Mouse (Mus musculus) embryo, embryonic 10 days (tissue): ENCODE measurements around the gene Camta1.
A peak's percentile ranks its signal among the peaks of the same experiment; 100 is the strongest.

Experiments
- DNase-seq: peaks from one replicate; pipeline ENCODE4 v3.0.0-alpha.2; 2015; ENCODE audit warnings: low spot score

The Camta1 gene

GRCm38 (mm10) chr4:151150842-151151241 is 710.8 kb downstream of the Camta1 start:
- no peak for DNase-seq

DNA sequence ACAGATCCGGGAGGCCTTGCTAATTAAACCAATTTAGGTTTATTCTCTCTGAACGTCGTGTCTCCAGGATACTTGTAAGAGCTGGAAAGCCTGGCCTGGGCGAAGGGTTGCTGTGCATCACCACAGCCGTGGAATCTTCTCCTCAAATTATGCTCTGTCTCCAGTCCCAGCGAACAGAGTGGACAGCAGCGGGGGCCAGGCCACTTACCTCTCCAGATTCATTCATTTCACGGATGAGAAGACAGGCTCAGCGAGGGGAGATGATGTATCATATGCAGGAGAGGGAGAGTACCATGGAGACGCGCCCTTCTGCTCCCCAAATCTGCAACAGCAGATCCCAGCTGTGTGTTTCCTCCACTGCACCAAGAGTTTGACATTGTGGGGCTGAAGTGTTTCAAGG is 711.6 kb downstream of the Camta1 start:
- no peak for DNase-seq

DNA sequence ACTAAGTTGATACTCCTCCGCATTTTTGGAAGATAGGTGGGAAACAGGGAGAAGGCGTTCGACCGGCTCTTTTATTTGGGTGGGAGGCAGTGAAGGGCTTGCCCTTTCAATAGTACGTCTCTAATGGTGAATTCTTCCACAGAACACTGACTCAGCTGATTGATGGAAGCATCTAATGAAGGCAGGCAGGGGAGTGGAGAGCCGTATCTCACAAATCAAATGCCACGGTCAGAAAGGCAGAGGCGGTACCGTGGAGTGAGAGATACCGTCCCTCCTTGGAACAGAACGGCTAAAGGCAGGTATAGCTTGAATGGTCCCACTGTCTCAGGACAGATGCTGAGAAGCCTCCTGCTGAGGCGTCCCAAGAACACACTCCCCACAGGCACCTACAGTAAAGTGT is 714.1 kb downstream of the Camta1 start:
- DNase-seq = peak; percentile 22

- no peak for DNase-seq
Measured at GRCm38 (mm10) chr4:151144121-151144520, 717.6 kb downstream of the Camta1 start.

DNA sequence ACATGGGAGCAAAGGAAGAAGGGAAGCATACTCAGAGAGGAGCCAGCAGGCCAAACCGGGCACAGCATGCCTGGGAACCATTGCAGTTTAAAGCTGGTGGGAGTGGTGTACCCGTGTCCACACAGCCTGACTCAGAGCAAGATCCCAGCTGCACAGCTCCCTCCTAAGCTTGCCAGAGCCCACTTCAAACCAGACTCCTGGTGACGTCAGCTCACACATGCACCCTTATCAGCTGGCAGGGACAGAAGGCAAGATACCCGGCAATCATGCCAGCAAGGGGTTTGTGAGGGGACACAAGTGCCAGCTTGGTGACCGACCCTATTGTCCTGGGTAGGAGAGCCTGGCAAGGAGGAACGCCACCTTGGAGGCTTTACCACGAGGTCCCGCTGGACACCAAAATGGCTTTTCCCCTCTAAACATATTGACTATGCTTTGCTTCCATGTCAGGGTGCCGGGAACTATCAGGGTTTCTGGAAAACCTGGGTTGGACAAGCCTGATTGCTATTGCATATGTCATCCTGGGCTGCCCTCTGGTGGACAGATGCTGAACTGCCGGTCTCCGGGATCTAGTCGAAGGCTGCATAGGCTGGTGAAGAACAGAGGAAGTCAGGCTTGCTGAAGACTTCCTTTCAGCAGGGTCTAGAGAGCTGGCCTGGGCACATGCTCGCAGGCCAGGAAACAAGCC is 720.3 kb downstream of the Camta1 start:
- DNase-seq = peak; percentile 95

DNA sequence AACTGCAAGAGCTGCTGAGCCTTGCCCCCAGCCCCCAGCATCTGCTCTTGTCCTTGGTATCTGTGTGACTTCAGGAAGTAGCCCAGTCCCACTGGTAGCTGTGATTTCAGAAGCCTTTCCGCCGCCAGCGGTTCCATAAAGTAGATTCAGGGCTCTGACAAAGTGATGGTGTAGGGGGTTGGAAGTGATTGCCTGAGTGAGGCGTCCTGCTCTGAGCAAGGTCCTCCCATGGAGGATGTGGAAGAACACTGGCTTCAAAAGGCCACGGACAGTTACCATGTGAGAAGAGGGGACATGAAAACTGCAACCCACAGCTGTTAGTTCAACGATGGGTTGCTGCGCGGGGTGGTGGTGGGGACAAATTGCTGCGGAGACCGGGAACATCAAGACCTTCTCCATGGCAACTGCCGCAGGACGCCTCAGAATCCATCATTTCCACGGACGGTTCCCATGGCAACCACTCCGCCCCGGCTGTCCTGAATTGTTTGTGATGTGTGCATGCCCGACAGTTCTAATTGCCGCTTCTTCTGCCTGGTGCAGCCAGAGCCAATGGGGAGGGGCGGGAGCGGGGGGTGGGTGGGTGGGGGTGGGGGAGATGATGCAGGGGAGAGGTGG is 721.2 kb downstream of the Camta1 start:
- peak; percentile 94 for DNase-seq

DNA sequence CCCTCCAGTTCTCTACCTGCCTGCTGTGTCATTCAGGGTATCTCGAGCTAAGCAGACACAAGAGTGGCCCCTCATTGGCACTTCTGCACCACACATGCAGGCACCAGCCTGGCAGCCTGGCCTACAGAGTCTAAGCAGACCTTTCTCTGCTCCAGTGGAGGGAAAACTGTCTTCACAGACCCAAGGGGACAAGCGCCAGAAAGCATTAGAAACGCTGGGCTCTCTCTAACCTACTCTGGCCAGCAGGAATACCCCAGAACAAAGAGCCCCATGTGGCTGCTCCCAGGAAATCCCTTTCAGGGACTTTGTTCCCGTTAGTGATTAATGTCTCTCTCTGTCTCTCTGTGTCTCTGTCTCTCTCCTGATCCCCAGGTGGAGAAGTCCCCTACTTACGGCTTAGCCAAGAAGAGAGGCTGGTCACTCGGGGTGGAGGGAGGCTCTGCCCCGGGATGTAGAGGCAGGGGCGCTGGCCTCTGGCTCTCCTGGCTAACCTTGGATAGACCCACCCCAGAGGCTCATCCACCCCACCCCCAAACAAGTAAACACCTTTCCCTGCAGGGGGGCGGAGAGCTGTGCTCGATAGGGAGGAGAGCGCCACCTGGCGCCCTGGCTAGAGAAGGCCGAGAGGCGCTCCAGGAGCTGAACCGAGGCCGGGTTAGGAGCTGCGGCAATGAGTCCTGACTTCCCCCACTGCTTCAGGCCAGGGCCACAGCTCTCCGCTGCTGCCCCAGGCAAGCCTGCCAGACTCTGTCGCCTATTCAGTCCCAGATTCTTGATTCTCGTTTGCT is 722.4 kb downstream of the Camta1 start:
- peak; percentile 88 for DNase-seq

DNA sequence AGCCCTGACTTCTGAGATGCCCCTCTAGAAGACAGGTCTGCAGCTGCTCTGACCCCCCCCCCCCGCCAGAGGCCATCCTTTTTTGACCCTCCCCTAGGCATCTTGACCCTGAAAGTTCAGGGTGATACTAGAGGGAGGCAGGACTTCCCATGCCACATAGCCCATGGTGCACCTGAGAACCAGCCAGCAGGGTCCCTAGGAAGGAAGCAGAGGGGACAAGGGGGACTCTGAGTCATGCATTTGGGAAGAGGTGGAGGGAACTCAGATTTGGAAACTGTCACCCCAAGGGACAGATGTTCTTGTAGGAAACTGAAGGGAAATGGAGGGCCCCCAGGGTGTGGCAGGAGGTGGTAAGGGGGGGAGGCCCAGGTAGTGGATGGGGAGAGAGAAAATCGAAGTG is 723.1 kb downstream of the Camta1 start:
- DNase-seq = no peak

GRCm38 (mm10) chr4:151138135-151138534 is 723.5 kb downstream of the Camta1 start:
- DNase-seq = no peak

GRCm38 (mm10) chr4:151137701-151138100 is 724.0 kb downstream of the Camta1 start:
- DNase-seq = no peak

DNA sequence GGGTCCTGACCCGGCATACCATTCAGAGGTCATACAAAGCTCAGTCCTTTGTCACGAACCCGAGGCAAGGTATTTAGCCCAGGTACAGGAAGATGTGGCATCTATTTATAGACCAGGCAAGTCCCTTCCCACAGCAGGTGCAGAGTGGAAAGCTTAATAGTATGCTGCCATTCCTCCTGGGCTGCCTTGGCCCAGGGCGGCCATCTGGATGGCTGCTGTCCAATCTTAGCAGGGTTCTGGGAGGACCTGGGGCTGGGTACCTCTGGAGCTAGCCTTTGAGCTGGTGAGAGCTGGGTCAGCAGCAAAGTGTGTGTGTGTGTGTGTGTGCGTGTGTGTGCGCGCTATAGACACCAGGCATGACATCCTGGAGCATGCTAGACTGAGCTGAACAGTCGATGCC is 726.2 kb downstream of the Camta1 start:
- no peak for DNase-seq

GRCm38 (mm10) chr4:151133760-151134159 is 727.9 kb downstream of the Camta1 start:
- DNase-seq = no peak

GRCm38 (mm10) chr4:151132493-151132892 is 729.2 kb downstream of the Camta1 start:
- no peak for DNase-seq

DNA sequence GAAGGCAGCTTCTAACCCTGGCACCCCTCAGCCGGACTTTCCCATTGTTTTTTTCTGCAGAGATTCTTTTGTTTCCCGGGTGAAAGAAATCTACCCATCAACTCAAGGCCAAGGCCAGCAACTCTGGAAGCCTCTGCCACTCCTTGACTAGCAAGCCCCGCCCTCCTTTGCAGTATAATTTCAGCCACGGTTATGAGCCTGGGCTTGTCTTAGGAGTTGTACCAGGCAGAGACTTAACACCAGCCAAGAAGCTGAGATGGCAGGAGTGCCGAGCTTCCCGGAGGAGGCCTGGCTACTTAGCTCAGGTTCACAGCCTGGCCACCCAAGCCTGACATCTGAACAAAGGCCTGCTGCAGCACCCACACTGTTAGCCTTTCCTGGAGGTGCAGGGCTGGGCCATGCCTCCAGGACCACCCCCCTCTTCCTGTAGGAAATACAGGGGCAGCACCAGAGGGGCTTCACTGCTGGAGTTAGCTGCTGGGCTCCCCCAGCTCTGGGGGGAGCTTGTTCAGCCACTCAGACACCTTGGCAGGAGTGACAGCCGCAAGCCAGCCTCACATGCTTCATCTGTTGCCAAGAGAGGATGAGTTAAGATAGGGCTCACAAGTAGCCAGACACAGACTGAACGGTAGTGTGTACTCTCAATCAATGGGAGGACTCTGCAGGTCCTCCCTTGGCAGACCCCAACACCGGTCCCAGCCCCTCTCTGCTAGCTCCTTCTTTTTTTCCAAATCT is 730.8 kb downstream of the Camta1 start:
- DNase-seq = no peak

DNA sequence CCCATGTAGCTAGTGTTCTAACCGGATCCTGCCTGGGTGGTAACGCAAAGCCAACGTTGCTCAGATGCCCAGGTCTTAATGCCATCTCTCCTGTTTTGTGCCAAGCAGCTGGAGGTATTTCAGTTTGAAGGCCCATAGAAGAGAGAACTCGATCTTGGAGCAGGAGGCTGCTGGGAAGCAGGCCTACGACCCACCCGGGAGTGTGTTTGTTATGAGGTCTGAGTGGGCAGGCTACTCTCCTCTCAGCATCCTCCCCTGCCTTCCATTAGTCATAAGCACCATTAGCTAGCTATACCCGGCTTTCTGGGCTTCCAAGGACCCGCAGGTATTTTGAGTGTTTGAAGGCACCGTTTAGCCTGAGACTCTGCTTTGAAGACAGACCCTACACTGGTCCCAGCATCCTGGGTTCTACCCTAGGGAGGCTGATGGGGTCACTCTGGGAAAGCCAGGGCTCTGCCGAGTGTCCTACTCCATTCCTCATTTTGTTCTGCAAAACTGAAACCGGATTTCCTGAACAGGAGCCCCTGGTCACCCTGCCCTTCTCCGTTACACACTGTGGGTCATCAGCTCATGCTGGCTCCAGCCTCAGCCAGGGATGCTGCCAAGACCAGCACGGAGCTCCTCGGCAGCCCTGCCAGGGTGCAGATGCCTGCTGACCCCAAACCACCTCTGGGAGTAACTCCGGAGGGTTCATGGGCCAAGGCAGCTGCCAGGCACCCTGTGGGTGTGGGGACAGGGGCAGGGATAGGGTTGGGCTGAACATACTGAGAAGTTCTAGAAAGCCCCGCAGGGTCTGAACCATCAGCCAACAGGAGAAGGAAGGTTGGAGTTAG is 731.7 kb downstream of the Camta1 start:
- no peak for DNase-seq

- DNase-seq = peak; percentile 92
Measured at GRCm38 (mm10) chr4:151128641-151129541, 732.8 kb downstream of the Camta1 start.

GRCm38 (mm10) chr4:151127636-151128548 is 733.8 kb downstream of the Camta1 start:
- DNase-seq = peak; percentile 64

DNA sequence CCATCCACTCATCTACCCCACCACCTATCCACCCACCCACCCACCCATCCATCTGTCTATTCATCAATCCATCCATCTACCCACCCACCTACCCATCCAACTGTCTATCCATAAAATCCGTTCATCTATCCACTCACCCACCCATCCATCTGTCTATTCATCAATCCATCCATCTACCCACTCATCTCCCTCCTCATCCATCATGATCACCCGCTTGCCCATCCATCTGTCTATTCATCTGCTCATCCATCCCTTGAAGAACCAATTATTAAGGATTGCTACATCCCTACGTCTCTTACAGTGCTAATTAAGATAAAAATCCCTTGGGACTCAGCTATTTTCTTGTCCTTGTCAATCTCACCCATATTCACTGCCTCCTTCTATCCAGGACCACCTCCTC is 742.8 kb downstream of the Camta1 start:
- no peak for DNase-seq

GRCm38 (mm10) chr4:151114574-151114973 is 747.1 kb downstream of the Camta1 start:
- no peak for DNase-seq
